Mouse (Mus musculus): ENCODE data around the gene Mxra8. TPM values are rescaled to one million over a fixed set of nuclear protein-coding genes. Genes with fewer than 3 reads are reported as not detected.

The Mxra8 gene
- total and polyA plus RNA-seq, 2 experiments from 2014 or later, result 57.8 to 99.5 TPM

GRCm38 (mm10) chr4:155802075-155802474, 37.4 kb upstream of the Mxra8 start:
- Histone ChIP-seq H3K9me3 (replicated peaks; ENCODE audit: control insufficient read depth, low read length) (no peaks in the 10 kb centered on the region), H3K4me3 (ENCODE audit: low read depth, low read length) (no peak overlapping the region), H3K36me3 (replicated peaks; ENCODE audit: control insufficient read depth, insufficient read depth, low read length) (peaks cover 15% of the 10 kb centered on the region), H3K27me3 (ENCODE audit: control insufficient read depth, insufficient read depth, low read length) (no peaks in the 10 kb centered on the region), H3K27ac (ENCODE audit: low read depth) (no peak overlapping the region), H3K9ac (replicated peaks; ENCODE audit: low read depth, low read length) (no peak overlapping the region), H3K4me2 (ENCODE audit: low read depth, low read length) (no peak overlapping the region), H3K4me1 (ENCODE audit: control insufficient read depth, insufficient read depth) (peaks cover 16% of the 10 kb centered on the region)
- 93% methylated on average over 1 of the region's 1 CpGs for WGBS
- no peak for DNase-seq (ENCODE audit: low spot score)
- no peak for TF ChIP-seq EP300 (IDR thresholded peaks at IDR 0.05; ENCODE audit: low read depth)
- TF ChIP-seq CTCF (IDR thresholded peaks at IDR 0.05; ENCODE audit: low read depth), result no peak
- no peak for ATAC-seq (ENCODE audit: insufficient read depth, low read depth)

- WGBS, result 6% methylated on average over 12 of the region's 12 CpGs
- peaks cover 23% of the 10 kb centered on the region for H3K36me3 ChIP-seq (replicated peaks; ENCODE audit: control insufficient read depth, insufficient read depth, low read length)
- peak within 1 kb of the TSS; percentile 84 for H3K4me3 ChIP-seq (ENCODE audit: low read depth, low read length)
- H3K27ac ChIP-seq (ENCODE audit: low read depth), result peak within 1 kb of the TSS; percentile 73
- peaks cover 16% of the 10 kb centered on the region for H3K4me1 ChIP-seq (ENCODE audit: control insufficient read depth, insufficient read depth)
- TF ChIP-seq CTCF (IDR thresholded peaks at IDR 0.05; ENCODE audit: low read depth) (no peak), EP300 (IDR thresholded peaks at IDR 0.05; ENCODE audit: low read depth) (no peak)
- peak within 1 kb of the TSS; percentile 85 for H3K4me2 ChIP-seq (ENCODE audit: low read depth, low read length)
- H3K9ac ChIP-seq (replicated peaks; ENCODE audit: low read depth, low read length), result peak within 1 kb of the TSS; percentile 83
- ATAC-seq (ENCODE audit: insufficient read depth, low read depth) (peak; percentile 40; the same call in 1 of the 2 replicates), DNase-seq (ENCODE audit: low spot score) (no peak)
- H3K27me3 ChIP-seq (ENCODE audit: control insufficient read depth, insufficient read depth, low read length), result no peaks in the 10 kb centered on the region
- H3K9me3 ChIP-seq (replicated peaks; ENCODE audit: control insufficient read depth, low read length), result no peaks in the 10 kb centered on the region
Observed at GRCm38 (mm10) chr4:155802741-155803339, 36.6 kb upstream of the Mxra8 start, which contains the start of gene Mrpl20. Gene Mrpl20, plus strand, starts transcription at chr4:155802878.

GRCm38 (mm10) chr4:155803340-155804041, 36.0 kb upstream of the Mxra8 start:
- H3K4me3 ChIP-seq (ENCODE audit: low read depth, low read length), result peak overlapping the region; percentile 84
- H3K36me3 ChIP-seq (replicated peaks; ENCODE audit: control insufficient read depth, insufficient read depth, low read length), result peaks cover 29% of the 10 kb centered on the region
- H3K27me3 ChIP-seq (ENCODE audit: control insufficient read depth, insufficient read depth, low read length), result no peaks in the 10 kb centered on the region
- H3K27ac ChIP-seq (ENCODE audit: low read depth), result peak overlapping the region; percentile 73
- no peaks in the 10 kb centered on the region for H3K9me3 ChIP-seq (replicated peaks; ENCODE audit: control insufficient read depth, low read length)
- H3K4me2 ChIP-seq (ENCODE audit: low read depth, low read length), result peak overlapping the region; percentile 85
- H3K9ac ChIP-seq (replicated peaks; ENCODE audit: low read depth, low read length), result peak overlapping the region; percentile 83
- under 1% methylated on average over 56 of the region's 58 CpGs for WGBS
- TF ChIP-seq EP300 (IDR thresholded peaks at IDR 0.05; ENCODE audit: low read depth) (peak; percentile 81), CTCF (IDR thresholded peaks at IDR 0.05; ENCODE audit: low read depth) (no peak)
- peak; percentile 92 for DNase-seq (ENCODE audit: low spot score)
- peak; percentile 99 for ATAC-seq (ENCODE audit: insufficient read depth, low read depth)
- H3K4me1 ChIP-seq (ENCODE audit: control insufficient read depth, insufficient read depth), result peaks cover 16% of the 10 kb centered on the region

- WGBS, result 76% methylated on average over 3 of the region's 3 CpGs
- peaks cover 54% of the 10 kb centered on the region for H3K36me3 ChIP-seq (replicated peaks; ENCODE audit: control insufficient read depth, insufficient read depth, low read length)
- H3K4me1 ChIP-seq (ENCODE audit: control insufficient read depth, insufficient read depth), result peaks cover 18% of the 10 kb centered on the region
- H3K4me3 ChIP-seq (ENCODE audit: low read depth, low read length), result no peak overlapping the region
- no peak for TF ChIP-seq CTCF (IDR thresholded peaks at IDR 0.05; ENCODE audit: low read depth)
- no peaks in the 10 kb centered on the region for H3K27me3 ChIP-seq (ENCODE audit: control insufficient read depth, insufficient read depth, low read length)
- no peak overlapping the region for H3K27ac ChIP-seq (ENCODE audit: low read depth)
- DNase-seq (ENCODE audit: low spot score), result no peak
- no peak overlapping the region for H3K4me2 ChIP-seq (ENCODE audit: low read depth, low read length)
- no peak for ATAC-seq (ENCODE audit: insufficient read depth, low read depth)
- H3K9ac ChIP-seq (replicated peaks; ENCODE audit: low read depth, low read length), result no peak overlapping the region
- no peaks in the 10 kb centered on the region for H3K9me3 ChIP-seq (replicated peaks; ENCODE audit: control insufficient read depth, low read length)
Observed at GRCm38 (mm10) chr4:155807841-155808240, 31.6 kb upstream of the Mxra8 start.

- H3K4me2 ChIP-seq (ENCODE audit: low read depth, low read length), result peak within 1 kb of the TSS; percentile 84
- no peaks in the 10 kb centered on the region for H3K9me3 ChIP-seq (replicated peaks; ENCODE audit: control insufficient read depth, low read length)
- DNase-seq (ENCODE audit: low spot score), result peak; percentile 95
- peaks cover 69% of the 10 kb centered on the region for H3K36me3 ChIP-seq (replicated peaks; ENCODE audit: control insufficient read depth, insufficient read depth, low read length)
- no peaks in the 10 kb centered on the region for H3K27me3 ChIP-seq (ENCODE audit: control insufficient read depth, insufficient read depth, low read length)
- under 1% methylated on average over 50 of the region's 60 CpGs for WGBS
- H3K27ac ChIP-seq (ENCODE audit: low read depth), result peak within 1 kb of the TSS; percentile 95
- ATAC-seq (ENCODE audit: insufficient read depth, low read depth), result peak; percentile 99
- no peak for TF ChIP-seq CTCF (IDR thresholded peaks at IDR 0.05; ENCODE audit: low read depth)
- peak; percentile 80 for TF ChIP-seq EP300 (IDR thresholded peaks at IDR 0.05; ENCODE audit: low read depth)
- H3K4me1 ChIP-seq (ENCODE audit: control insufficient read depth, insufficient read depth), result peaks cover 16% of the 10 kb centered on the region; the same call in 1 of the 2 replicates
- H3K9ac ChIP-seq (replicated peaks; ENCODE audit: low read depth, low read length), result peak within 1 kb of the TSS; percentile 99
- H3K4me3 ChIP-seq (ENCODE audit: low read depth, low read length), result peak within 1 kb of the TSS; percentile 97
Observed at GRCm38 (mm10) chr4:155811929-155812664, 27.4 kb upstream of the Mxra8 start, which contains the start of gene Ccnl2. Gene Ccnl2, plus strand, starts transcription at chr4:155812489.
